Mouse (Mus musculus) cerebellum, adult 11 months (tissue): ENCODE results near the gene Dync1i1.

Experiments used
- DNase-seq: peaks from one replicate; pipeline ENCODE4 v3.0.0; 2022

Gene Dync1i1

GRCm38 (mm10) chr6:6071038-6071437, 345.6 kb downstream of the Dync1i1 start:
- DNase-seq, result no peak

GRCm38 (mm10) chr6:6075940-6076447, 350.6 kb downstream of the Dync1i1 start:
- DNase-seq, result no peak

- DNase-seq, result no peak
These were observed 351.8 kb downstream of the Dync1i1 start for GRCm38 (mm10) chr6:6077234-6077633.
